Mouse (Mus musculus): ENCODE results near the gene Wdr11.

The Wdr11 gene

GRCm38 (mm10) chr7:129682525-129682924, 90.9 kb downstream of the Wdr11 start:
- DNase-seq (ENCODE audit: low read depth, low spot score), result no peak

- DNase-seq (ENCODE audit: low read depth, low spot score), result no peak
These were observed 93.7 kb downstream of the Wdr11 start for GRCm38 (mm10) chr7:129685326-129685725.

All from retina, adult 2 months (tissue).